Mouse (Mus musculus) lung, adult 2 months (tissue): ENCODE results near the gene Cluh. TPM values are rescaled to one million over a fixed set of nuclear protein-coding genes. Genes with fewer than 3 reads are reported as not detected.

Experiments
- DNase-seq: peaks from one replicate; pipeline ENCODE4 v3.0.0; 2022
- H3K4me1 ChIP-seq: fragments of 200-500 bp; 2 replicates; pipeline ENCODE4 v1.6.1; 2011; ENCODE audit warnings: low read length; ENCODE audit not compliant: control insufficient read depth, insufficient read depth
- H3K4me3 ChIP-seq: fragments of 200-500 bp; replicated peaks from 2 replicates; pipeline ENCODE3; 2011; ENCODE audit warnings: low read depth, mild to moderate bottlenecking, control low read depth, low read length; ENCODE audit errors: extremely low read depth
- CTCF ChIP-seq: fragments of 200-500 bp; IDR thresholded peaks from 2 replicates; pipeline ENCODE4 v1.5.1; 2011; ENCODE audit warnings: mild to moderate bottlenecking, low read length, control low read depth; ENCODE audit not compliant: insufficient read depth
- POLR2A ChIP-seq: fragments of 200-500 bp; IDR thresholded peaks from 2 replicates; pipeline ENCODE4 v1.6.1; 2011; ENCODE audit warnings: low read depth, mild to moderate bottlenecking, control low read depth, low read length, borderline replicate concordance; ENCODE audit errors: extremely low read depth
- WGBS: fragments of 180-500 bp; shearing (Covaris S2); methylation state at CpG from one replicate; pipeline ENCODE4 v1.1.7; 2018; 5-methylcytosine and 5-hydroxymethylcytosine counted together
- polyA plus RNA-seq: library from polyadenylated mRNA; depleted of rRNA; stranded (reverse); fragments of >200 nt; gene quantifications from 2 replicates; pipeline ENCODE4 v1.2.3, GENCODE M21; 2012; rRNA removed

Gene Cluh
- polyA plus RNA-seq, 1 experiment: 36.2 TPM

- peaks cover 9% of the 10 kb centered on the region for H3K4me1 ChIP-seq
- no peak for DNase-seq
- TF ChIP-seq CTCF: no peak
- TF ChIP-seq POLR2A: no peak
- H3K4me3 ChIP-seq: no peak overlapping the region
- WGBS: 85% methylated on average over 1 of the region's 1 CpGs
Measured at GRCm38 (mm10) chr11:74710671-74711070, 61.4 kb downstream of the Cluh start.

GRCm38 (mm10) chr11:74715971-74716525 is 66.8 kb downstream of the Cluh start:
- TF ChIP-seq POLR2A: no peak
- TF ChIP-seq CTCF: no peak
- Histone ChIP-seq H3K4me1 (peaks cover 20% of the 10 kb centered on the region), H3K4me3 (no peak overlapping the region)
- no peak for DNase-seq
- 45% methylated on average over 3 of the region's 3 CpGs for WGBS

Other genes starting within 250 kb of the Cluh start
- 7.0 and 8.9 TPM in 2 replicates for gene Rap1gap2, start 38.6 kb upstream of the Cluh start, polyA plus RNA-seq
- gene Ccdc92b, start 29.9 kb upstream of the Cluh start, polyA plus RNA-seq: 0.51 TPM in 2 replicates
- 15.3 and 28.8 TPM in 2 replicates for gene Pafah1b1, start 75.2 kb downstream of the Cluh start, polyA plus RNA-seq
- gene Mettl16, start 121.3 kb downstream of the Cluh start, polyA plus RNA-seq: 2.5 and 2.6 TPM in 2 replicates
- 21.3 and 22.2 TPM in 2 replicates for gene Mnt, start 181.4 kb downstream of the Cluh start, polyA plus RNA-seq
- 19.3 and 22.1 TPM in 2 replicates for gene Sgsm2, start 247.6 kb downstream of the Cluh start, polyA plus RNA-seq
- 7.1 and 7.5 TPM in 2 replicates for gene Tsr1, start 248.6 kb downstream of the Cluh start, polyA plus RNA-seq